Mouse (Mus musculus) embryo, embryonic 10.5 days (tissue): ENCODE results near the gene Ppp1r16b.
"Not testable (repeated sequence)": the region's sequence is repeated elsewhere in the genome, so short reads cannot be mapped to it uniquely, and the experiment has no call there.

Experiments used
- DNase-seq: peaks from one replicate; pipeline ENCODE4 v3.0.0-alpha.2; 2015; ENCODE audit warnings: low spot score

The Ppp1r16b gene

DNA sequence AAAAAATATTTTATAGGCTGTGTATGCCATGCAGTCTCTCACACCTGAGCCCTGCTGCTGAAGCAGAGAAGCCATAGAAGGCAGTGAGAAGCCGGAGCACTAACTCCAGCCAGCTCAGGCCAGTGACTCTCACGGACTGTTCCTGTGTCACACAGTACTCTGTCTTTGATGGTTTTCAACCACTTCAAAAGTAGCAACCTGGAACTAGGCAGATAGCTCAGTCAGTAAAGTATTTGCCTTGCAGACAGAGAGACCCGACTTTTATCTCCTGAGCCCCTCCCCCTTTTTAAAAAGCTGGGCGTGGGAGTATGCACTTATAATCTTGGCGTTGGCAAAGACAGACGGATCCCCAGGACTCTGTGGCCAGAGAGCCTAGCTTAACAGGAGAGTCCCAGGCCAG, 58.6 kb downstream of the Ppp1r16b start:
- no peak for DNase-seq

DNA sequence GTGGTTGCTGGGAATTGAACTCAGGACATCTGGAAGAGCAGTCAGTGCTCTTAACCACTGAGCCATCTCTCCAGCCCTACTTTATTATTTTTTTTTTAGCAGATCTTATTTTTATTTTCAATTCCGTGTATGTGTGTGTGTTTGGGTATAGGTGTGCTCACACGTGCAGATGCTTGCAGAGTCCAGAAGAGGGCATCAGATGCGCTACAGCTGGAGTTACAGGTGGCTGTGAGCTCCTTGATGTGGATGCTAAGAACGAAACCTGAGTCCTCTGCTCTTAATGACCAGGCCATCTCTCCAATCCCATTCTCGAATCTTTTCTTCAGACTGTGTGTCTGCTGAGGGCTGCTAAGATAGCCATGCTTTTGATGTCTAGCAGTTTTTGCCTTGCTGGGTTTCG, 61.1 kb downstream of the Ppp1r16b start:
- no peak for DNase-seq

DNA sequence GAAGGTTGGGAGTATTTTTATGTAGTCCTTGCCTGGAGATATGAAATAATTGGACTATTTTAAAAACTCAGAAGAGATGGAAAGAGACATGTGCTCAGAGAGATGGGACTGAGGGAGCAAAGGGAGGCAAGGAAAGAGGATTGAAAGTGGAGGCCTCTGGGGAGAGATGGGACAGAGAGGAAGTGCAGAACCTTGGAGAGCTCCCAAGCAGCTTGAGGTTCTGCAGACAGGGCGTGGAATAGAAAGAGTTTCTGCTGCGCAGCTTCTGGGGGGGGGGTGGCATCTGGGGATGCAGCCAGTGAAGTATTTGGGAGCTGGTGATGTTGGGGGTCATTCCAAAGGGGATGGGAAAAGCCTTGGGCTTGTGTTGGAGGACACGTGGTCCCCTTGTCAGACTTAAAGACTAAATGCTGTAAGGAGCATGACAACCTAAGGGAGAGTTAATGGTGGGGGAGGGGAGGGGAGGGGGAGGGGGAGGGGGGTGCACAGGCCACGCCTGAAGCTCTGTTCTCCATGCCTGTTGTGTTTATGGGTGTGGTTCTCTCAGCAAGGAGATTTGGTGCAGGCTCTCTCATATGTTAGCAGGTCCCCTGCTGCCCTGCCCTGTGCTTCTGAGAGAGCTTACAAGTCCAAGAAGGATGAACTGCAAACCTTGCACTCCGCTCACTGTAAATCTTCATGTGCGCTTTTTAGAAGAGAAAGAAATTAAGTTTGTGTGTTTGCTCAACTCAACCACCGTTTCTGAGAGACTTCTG, 63.0 kb downstream of the Ppp1r16b start:
- DNase-seq: no peak

DNA sequence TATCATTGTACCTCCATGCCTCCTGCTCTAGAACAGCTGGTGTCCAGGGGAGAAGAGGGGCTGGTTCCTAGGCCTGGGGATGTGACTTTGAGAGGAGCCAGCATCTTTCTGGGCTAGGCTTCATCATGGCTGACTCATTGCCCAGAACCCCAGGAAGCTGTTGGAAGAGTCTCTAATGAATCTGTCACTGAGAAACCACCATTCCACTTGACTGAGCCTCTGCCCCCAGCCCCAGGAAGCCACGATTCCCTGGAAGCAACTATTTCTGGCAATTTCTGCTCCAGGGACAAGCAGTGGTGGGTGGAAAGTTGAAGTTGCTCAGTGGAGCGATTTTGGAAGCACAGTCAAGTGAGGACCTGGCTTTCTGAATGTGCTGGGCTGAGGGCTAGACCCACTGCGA, 65.7 kb downstream of the Ppp1r16b start:
- DNase-seq: no peak

DNA sequence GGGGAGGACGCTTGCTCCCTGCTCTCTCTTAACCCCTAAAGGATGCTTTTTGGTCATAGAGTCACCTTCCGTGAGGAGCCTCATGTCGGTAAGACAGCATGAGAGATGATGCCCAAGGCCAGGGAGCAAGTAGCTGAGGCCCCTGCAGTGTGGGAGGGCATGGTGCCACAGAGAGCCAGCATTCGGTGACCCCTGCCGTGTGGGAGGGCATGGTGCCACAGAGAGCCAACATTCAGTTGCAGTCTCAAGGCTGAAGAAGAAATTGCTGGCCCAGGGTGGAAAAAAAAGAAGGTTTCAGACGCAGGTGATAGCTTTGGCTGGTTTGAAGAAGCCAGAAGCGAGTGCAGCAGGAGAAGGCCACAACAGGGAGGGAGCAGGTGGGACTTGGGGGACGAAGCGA, 67.3 kb downstream of the Ppp1r16b start:
- no peak for DNase-seq

DNA sequence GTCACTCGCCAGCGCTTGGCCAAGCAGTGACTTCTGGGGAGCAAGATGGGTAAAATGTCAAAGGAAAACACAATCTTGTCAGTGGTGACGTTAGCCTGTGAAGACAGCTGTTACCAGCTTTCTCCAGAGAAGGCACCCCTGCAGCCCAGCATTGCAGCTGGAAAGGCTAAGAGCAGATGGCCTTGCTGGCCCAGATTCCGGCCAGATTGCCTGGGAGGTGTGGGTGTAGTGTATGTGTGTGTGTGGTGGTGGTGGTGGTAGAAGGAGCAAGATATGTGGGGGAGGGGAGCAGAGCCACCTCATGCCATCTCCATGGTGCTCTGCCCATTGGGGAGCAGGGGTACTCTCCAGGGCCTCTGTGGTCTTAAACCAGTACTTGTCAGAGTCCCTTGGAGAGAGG, 67.9 kb downstream of the Ppp1r16b start:
- DNase-seq: no peak

DNA sequence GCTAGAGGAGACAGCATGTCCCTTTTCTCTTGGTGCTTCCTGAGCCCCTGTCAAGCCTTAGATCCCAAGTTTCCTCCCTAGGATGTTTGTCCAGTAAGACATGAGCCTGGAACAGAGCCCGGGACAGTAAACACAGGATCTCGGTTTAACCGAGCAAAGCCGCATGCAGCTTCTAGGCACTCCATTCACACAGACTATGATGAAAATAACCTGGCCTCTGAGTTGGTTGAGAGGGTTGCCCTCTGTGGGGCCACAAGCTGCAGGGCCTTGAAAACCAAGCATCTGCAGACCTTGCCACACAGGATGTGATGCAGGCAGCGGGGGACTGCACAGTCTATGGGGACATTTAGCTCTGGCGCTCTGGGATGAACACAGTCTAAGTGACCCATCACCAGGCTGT, 68.7 kb downstream of the Ppp1r16b start:
- DNase-seq: no peak

DNA sequence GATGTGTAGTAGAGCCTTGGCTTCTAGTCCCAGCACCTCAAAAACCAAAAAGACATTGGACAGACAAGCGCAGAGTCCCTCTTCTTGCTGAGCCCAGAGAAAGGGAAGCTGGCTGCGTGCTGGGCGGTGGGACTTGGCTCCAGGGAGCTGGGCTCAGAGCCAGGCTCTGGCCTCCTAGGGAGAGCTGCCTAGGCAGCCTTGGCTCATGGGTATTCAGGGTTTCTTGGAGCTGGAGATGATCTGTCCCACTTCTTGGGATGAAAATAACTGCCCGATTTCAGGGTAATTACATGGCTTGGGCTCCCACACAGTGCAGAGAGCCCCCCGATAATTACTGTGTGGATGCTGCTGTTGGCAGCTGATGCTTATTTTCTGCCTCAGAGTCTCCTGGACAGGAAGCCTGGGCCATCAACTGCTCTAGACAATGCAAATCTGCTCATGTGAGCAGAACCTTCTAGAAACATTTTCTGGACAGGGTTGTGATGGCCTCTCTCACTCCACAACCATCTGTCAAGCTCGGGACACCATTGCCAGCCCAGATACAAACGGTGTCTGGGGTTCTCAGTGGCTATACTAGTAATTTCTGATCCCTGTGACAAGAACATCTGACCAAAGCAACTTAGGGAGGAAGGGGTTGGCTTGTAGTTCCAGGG, 69.4 kb downstream of the Ppp1r16b start:
- DNase-seq: no peak

DNA sequence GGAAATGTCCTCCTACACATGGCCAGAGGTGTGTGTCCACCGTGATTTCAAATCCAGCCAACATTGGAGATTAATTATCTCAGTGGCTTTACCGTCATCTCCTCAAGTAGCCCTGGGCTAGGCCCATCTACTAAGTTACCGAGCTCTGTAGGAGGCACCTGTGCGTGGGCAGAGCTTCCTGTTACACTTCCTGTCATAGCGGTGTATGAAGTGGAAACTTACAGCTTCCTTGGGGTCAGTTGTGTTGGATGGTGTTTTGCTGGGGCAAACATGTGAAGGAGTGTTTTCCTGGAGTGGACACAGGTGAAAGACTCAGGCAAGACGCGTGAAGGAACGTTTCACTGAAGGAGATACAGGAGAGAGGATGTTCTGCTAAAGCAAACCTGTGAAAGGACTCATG, 70.1 kb downstream of the Ppp1r16b start:
- no peak for DNase-seq

DNA sequence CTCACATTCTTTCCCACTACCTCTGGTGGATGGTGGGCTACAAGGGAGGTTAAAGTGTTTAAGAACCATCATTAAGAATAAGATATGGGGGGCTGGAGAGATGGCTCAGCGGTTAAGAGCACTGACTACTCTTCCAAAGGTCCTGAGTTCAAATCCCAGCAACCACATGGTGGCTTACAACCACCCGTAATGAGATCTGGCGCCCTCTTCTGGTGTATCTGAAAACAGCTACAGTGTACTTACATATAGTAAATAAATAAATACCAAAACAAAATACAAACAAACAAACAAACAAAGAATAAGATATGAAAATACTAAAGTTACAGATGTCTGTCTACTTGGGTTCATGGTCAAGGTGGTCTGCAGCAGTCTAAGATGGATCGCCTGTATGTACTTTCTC, 71.0 kb downstream of the Ppp1r16b start:
- DNase-seq: not testable (repeated sequence)

DNA sequence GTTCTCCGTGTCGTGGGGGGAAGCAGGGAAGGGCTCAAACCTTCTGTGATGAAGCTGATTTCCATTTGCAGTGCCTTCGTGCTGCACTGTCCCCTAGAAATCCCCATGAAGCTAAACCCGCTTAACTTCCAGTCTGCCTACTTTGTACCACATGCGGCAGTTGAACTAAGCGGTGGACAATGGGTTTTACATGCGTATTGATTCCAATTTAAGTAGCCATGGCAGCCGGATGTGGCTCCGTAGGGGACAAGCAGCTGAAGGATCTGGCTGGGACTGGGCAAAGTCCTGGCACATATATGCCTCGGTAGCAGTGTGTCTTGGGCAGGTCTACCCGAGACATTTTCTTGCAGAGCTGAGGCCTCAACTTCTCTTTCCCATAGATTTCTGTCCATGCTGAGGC, 73.4 kb downstream of the Ppp1r16b start:
- DNase-seq: no peak

DNA sequence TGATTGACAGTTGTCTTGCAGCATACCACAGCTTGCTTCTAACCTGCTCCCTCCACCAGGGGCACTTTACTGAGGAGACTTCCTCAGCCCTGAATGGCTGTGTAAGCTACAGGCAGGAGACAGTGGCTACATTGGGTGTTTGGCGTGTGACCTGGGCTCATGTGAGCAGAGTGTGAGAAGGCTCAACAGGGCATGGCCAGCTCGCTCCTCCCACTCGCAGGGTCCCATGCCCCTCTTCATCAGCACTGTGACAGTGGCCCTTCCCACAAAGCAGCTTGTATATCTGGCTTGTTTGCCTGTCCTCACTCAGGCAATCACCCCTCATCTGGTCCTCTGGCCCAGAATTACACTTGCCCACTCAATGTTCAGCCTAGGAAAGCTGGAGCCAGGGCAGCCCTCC, 73.9 kb downstream of the Ppp1r16b start:
- no peak for DNase-seq

DNA sequence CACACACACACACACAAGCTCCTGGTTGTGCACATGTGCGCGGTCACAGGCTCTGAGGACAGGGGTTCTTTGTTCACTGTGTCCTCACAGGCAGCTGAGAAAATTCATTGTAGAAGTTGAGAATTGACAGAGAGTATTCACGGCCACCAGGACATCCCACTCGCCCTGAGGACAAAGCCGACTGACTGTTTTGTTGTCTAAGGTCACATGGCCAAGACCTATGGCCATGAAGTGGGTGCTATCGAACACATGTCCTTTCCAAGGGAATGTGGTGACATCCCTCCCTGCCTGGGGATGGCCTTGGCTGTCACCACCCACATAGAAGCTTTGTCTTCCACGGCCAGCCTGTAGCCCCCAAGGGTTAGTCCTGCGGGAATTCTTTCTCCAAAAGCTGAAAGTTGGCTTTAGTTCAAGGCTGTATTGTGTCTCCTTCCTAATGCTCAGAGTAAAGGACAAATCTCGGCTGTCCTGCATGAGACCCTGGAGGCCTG, 75.9 kb downstream of the Ppp1r16b start:
- peak; percentile 35 for DNase-seq

DNA sequence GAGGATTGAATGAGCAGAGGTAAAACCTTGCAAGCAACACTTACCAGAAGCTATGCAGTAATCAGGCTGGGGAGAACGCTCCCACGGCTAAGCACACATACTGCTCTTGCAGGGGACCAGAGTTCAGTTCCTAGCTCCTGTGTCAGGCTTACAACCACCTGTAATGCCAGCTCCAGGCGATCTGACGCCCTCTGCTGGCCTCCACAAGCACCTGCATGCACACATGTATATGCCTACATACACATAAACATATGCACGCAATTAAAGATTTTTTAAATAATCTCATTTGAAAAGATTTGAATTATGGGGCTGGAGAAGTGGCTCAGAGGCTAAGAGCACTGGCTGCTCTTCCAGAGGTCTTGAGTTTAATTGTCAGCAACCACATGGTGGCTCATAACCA, 77.2 kb downstream of the Ppp1r16b start:
- DNase-seq: no peak

DNA sequence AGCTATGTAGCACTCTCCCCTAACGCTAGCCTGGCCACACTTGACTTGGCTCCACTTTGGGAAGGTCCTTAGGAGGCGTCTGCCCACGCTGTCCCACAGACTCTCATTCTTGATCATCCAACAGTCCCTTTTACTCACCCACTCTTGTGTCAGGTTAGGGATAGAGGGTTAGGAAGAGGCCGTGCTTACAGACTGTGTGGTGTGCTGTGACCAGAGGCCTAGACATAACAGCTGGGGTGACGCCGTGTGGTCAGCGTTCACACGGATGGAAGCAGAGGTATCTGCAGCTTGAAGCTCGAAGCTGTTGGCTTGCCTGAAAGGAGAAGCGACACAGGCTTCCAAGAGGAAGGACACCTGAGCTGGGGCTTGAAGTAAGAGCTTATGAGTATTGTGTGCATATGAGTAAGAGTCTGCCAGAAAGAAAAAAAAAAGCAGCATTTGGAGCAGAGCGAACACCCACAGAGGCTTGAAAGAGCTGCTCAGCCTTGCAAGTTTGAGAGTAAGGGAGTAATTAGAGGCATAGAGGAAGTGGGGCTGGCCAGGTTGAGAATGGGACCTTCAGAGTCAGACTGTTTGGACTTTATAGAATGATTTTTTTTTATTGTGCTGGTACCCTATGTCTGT, 78.4 kb downstream of the Ppp1r16b start:
- no peak for DNase-seq

DNA sequence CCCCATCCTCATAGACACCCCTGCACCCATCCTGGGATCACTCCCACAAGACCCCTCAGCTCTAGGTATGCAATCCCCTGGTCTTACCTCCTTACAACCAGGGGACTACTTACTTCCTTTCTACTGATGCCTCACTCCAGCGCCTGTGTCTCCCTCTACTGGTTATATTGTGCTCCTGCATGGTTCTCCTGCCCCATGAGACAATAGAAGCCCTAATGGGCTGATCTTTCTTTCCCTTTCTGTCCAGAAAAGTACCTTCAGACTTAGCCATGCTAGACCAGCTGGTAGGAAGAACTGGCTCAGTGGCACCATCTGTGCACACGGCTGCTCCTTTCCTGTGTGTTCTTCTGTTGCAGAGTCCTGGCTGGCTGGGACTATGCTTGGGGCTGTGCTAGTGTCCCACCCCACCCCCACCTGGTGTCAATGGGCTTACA, 79.9 kb downstream of the Ppp1r16b start:
- DNase-seq: peak; percentile 81

DNA sequence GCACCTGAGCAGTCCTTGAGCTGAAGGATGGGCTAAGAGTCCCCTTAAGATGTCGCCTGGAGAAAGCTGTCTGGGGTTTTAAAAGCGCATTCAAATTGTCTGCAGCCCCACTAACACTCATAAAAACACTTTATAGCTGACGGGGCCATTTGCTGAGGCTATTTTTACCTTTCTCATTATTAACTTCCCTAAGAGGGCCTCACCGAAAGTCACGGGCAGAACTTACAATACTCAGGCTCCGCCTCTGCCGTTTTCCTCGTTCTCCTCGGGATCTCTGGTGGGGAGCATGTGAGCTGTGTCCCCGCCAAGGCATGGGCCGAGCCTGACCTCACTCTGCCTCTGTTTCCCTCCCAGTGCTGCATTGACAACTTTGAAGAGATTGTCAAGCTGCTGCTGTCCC, 81.0 kb downstream of the Ppp1r16b start:
- no peak for DNase-seq

DNA sequence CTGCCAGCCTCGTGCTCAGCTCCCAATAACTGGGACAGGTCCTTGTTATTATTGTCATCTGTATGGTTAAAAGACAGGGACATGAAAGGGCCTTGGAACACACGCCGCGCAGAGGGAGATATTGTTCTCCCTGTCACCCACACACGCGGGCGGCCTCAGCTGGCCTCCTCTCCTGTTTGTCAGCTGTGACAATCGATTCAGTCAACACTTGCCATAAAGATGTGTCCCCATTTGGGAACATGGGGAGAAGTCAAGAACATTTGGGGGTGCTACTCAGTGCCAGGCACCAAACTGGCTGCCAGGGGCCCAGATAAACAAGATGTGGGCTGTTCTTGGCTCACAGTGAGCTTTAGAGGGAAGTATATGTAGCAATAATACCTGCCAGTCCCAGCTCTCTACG, 84.2 kb downstream of the Ppp1r16b start:
- DNase-seq: no peak

DNA sequence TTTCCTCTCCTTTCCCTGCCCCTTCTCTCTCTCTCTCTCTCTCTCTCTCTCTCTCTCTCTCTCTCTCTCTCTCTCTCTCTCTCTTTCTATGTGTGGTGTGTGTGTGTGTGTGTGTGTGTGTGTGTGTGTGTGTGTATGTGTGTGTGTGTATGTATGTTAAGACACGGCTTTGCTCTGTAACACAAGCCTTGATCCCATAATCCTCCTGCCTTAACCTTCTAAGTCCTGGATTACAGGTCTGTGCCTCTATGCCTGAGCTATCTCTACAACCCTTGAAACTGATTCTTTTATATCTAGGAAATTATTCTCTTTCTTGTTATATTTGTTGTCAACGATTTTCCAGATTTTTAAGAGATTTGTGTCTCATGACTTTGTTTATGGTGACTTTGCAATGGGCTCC, 95.0 kb downstream of the Ppp1r16b start:
- DNase-seq: no peak

DNA sequence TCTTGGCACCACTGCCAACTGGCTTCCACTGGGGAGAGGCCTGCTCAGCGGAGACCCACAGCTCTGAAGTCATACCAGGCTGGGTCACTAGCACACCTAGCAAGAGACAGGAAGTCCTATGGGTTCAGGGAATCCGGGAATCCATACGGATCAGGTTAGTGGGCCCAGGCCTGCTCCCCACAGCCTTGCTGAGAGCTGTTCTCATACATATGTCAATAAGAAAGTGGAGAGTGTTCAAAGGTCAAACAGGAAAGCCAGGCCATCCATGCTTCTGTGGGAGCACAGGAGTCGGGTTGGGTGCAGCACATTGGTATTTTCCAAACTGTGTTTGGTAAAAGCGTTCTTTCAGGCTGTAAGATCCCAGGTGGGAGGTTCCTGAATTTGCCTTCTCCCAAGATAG, 97.1 kb downstream of the Ppp1r16b start:
- DNase-seq: no peak

DNA sequence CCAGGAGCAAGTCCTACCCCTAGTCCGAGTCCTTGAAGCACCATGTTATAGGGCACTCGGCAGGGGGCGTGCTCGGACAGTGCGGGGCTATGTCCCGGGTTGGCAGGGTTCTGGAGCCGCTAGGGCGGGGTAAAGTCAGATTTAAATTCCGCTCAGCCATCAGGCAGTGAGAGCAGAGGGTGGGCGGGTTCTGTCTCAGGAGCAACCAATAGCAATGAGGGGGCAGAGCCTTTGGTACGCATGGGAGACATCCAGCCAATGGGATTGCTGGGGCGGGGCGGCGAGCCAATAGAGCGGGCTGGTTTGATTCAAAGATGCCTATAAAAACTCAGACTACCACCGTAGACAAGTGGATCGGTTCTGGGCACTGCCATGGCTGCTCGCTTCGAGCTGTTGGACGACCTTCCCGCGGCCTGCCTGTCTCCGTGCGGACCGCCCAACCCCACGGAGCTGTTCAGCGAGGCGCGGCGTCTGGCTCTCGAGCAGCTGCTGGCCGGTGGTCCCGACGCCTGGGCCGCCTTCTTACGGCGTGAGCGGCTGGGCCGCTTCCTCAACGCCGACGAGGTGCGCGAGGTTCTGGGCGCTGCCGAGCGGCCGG, 102.6 kb downstream of the Ppp1r16b start, which contains the start of gene Fam83d:
Gene Fam83d (plus strand): TSS at position 352 of the 598 bp plus-strand sequence.
- DNase-seq: peak; percentile 99

DNA sequence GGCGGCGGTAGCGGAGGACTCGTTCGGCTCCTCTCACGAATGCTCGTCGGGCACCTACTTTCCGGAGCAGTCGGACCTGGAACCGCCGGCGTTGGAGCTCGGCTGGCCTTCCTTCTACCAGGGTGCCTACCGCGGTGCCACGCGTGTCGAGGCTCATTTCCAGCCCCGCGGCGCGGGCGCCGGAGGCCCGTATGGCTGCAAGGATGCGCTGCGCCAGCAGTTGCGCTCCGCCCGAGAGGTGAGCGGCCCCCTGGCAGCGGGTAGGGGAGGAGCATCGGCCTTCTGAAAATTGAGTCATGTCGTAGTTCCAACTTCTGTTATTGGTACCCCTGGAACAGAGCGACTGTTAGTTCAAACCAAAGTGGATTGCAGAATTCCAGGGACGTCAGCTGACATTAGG, 103.2 kb downstream of the Ppp1r16b start:
- DNase-seq: peak; percentile 65

DNA sequence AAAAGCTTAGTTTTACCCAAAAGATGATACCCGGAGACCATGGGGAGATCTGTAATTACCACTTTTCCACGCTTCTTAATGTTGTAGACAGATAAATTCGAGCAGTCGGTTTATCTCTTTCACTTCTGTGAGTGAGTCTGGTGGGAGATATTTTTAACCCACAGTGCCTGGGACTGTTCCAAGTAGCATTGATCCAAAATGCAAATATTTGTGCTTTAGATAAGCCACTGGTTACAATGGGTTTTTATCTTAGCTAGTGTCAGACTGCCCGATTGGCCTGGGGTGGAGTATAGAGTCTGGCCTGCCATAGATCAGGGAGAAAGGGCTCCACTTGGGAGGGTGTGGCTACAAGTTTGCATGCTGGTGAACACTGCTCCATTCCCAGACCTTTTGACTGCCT, 103.6 kb downstream of the Ppp1r16b start:
- DNase-seq: peak; percentile 40
